Mouse (Mus musculus): ENCODE results near the gene Sstr5. TPM values are rescaled to one million over a fixed set of nuclear protein-coding genes. Genes with fewer than 3 reads are reported as not detected.

Gene Sstr5
- polyA plus RNA-seq (2017; shearing (Covaris generic)) = not detected

GRCm38 (mm10) chr17:25497013-25497412, at the start of gene Sstr5:
Gene Sstr5, minus strand, starts transcription at chr17:25497288.

GRCm38 (mm10) chr17:25454272-25454671, 42.8 kb downstream of the Sstr5 start, which contains the start of gene Tekt4:
Gene Tekt4, plus strand, starts transcription at chr17:25454615.

Other genes with a start within 250 kb of the Sstr5 start
- gene Baiap3, start 240.9 kb downstream of the Sstr5 start, polyA plus RNA-seq (2017; shearing (Covaris generic)) = 69.0 TPM
- gene Ube2i, start 222.7 kb downstream of the Sstr5 start, polyA plus RNA-seq (2017; shearing (Covaris generic)) = 592 TPM
- gene Prss34, start 198.9 kb downstream of the Sstr5 start, polyA plus RNA-seq (2017; shearing (Covaris generic)) = not detected
- gene Prss28, start 188.6 kb downstream of the Sstr5 start, polyA plus RNA-seq (2017; shearing (Covaris generic)) = not detected
- not detected for gene Prss29, start 178.6 kb downstream of the Sstr5 start, polyA plus RNA-seq (2017; shearing (Covaris generic))
- gene Tpsab1, start 151.7 kb downstream of the Sstr5 start, polyA plus RNA-seq (2017; shearing (Covaris generic)) = not detected
- gene Tpsb2, start 131.0 kb downstream of the Sstr5 start, polyA plus RNA-seq (2017; shearing (Covaris generic)) = not detected
- not detected for gene Tpsg1, start 128.0 kb downstream of the Sstr5 start, polyA plus RNA-seq (2017; shearing (Covaris generic))
- not detected for gene Cacna1h, start 63.5 kb downstream of the Sstr5 start, polyA plus RNA-seq (2017; shearing (Covaris generic))
- gene Tekt4, start 42.7 kb downstream of the Sstr5 start, polyA plus RNA-seq (2017; shearing (Covaris generic)) = not detected
- not detected for gene Sox8, start 73.4 kb upstream of the Sstr5 start, polyA plus RNA-seq (2017; shearing (Covaris generic))
- 27.7 TPM for gene Lmf1, start 81.8 kb upstream of the Sstr5 start, polyA plus RNA-seq (2017; shearing (Covaris generic))
- gene Gng13, start 219.9 kb upstream of the Sstr5 start, polyA plus RNA-seq (2017; shearing (Covaris generic)) = not detected
- gene Chtf18, start 230.1 kb upstream of the Sstr5 start, polyA plus RNA-seq (2017; shearing (Covaris generic)) = 7.4 TPM
- gene Rpusd1, start 230.4 kb upstream of the Sstr5 start, polyA plus RNA-seq (2017; shearing (Covaris generic)) = 18.0 TPM
- not detected for gene Mslnl, start 238.8 kb upstream of the Sstr5 start, polyA plus RNA-seq (2017; shearing (Covaris generic))

Measured in inflammation-experienced regulatory T-cells, adult 16 weeks (primary cell).